Mouse (Mus musculus) G1E (cell line): ENCODE measurements around the gene Slc38a2. TPM values are rescaled to one million over a fixed set of nuclear protein-coding genes. Genes with fewer than 3 reads are reported as not detected.

Experiments used
- ATAC-seq: 2 replicates; pipeline ENCODE4 v1.8.0; 2016; ENCODE audit warnings: mild to moderate bottlenecking; ENCODE audit not compliant: insufficient number of reproducible peaks, poor library complexity, low FRiP score, severe bottlenecking; ENCODE audit errors: extremely low read depth
- DNase-seq: peaks from one replicate; pipeline ENCODE4 v3.0.0; 2012; ENCODE audit warnings: low spot score
- H3K27me3 ChIP-seq: 2 replicates; pipeline ENCODE4 v1.6.1; 2012; ENCODE audit warnings: mild to moderate bottlenecking, low read length, inconsistent platforms; ENCODE audit not compliant: insufficient read depth
- H3K36me3 ChIP-seq: replicated peaks from 2 replicates; pipeline ENCODE3; 2012; ENCODE audit warnings: mild to moderate bottlenecking, inconsistent platforms
- H3K4me1 ChIP-seq: 2 replicates; pipeline ENCODE4 v1.6.1; 2012; ENCODE audit warnings: low read depth, low read length, inconsistent platforms, mixed read lengths; ENCODE audit not compliant: insufficient read depth
- H3K4me3 ChIP-seq: 2 replicates; pipeline ENCODE4 v1.5.1; 2012; ENCODE audit warnings: low read depth, mild to moderate bottlenecking, inconsistent platforms, low read length, moderate library complexity, mixed read lengths
- H3K9me3 ChIP-seq: replicated peaks from 2 replicates; pipeline ENCODE4 v1.6.1; 2012; ENCODE audit warnings: inconsistent platforms
- CTCF ChIP-seq: IDR thresholded peaks from 2 replicates; pipeline ENCODE4 v1.5.1; 2012; ENCODE audit warnings: low read depth, low read length, inconsistent platforms, mixed read lengths
- GATA1 ChIP-seq: IDR thresholded peaks from 2 replicates; pipeline ENCODE4 v1.6.1; 2012; ENCODE audit warnings: borderline replicate concordance, low read length, inconsistent platforms, mixed read lengths
- GATA2 ChIP-seq: IDR thresholded peaks from 2 replicates; pipeline ENCODE4 v1.6.1; 2012; ENCODE audit warnings: low read depth, low read length, inconsistent platforms, borderline replicate concordance
- POLR2AphosphoS5 ChIP-seq: IDR thresholded peaks from 2 replicates; pipeline ENCODE4 v1.6.1; 2012; ENCODE audit warnings: low read depth, low read length, inconsistent platforms; ENCODE audit not compliant: insufficient replicate concordance
- TAL1 ChIP-seq: conservative IDR thresholded peaks from 2 replicates; pipeline ENCODE4 v1.6.1; 2012; ENCODE audit warnings: low read depth, low read length, inconsistent platforms, mixed read lengths
- polyA plus RNA-seq: library from polyadenylated mRNA; stranded (reverse); fragments of >175 nt; gene quantifications from 2 replicates; pipeline ENCODE4 v1.2.3, GENCODE M21; 2012
- total RNA-seq, 2 experiments: library from RNA; stranded (forward) in 1 of 2; stranded (reverse) in 1 of 2; fragments of 200-1000 nt in 1 of 2; fragments of >200 nt in 1 of 2; fragmentation: Nextera tagmentation in 1 of 2; gene quantifications; 2 replicates each; pipeline ENCODE4 v1.2.3; 2014 to 2017

Slc38a2 gene
- total and polyA plus RNA-seq, 3 experiments, result 24.1 to 146 (median 104) TPM

- Histone ChIP-seq H3K27me3 (no peaks in the 10 kb centered on the region), H3K4me3 (no peak overlapping the region), H3K4me1 (peaks cover 4% of the 10 kb centered on the region; the same call in 1 of the 2 replicates), H3K9me3 (no peaks in the 10 kb centered on the region), H3K36me3 (no peaks in the 10 kb centered on the region)
- DNase-seq, result no peak
- TF ChIP-seq TAL1 (no peak), CTCF (no peak), GATA1 (no peak), GATA2 (no peak), POLR2AphosphoS5 (no peak)
- ATAC-seq, result no peak
Measured at GRCm38 (mm10) chr15:96669721-96670120, 29.8 kb downstream of the Slc38a2 start.

GRCm38 (mm10) chr15:96666663-96667062 is 32.9 kb downstream of the Slc38a2 start:
- H3K27me3 ChIP-seq, result no peaks in the 10 kb centered on the region
- no peaks in the 10 kb centered on the region for H3K9me3 ChIP-seq
- ATAC-seq (peak; percentile 55), DNase-seq (peak; percentile 23)
- H3K4me1 ChIP-seq, result peaks cover 4% of the 10 kb centered on the region; the same call in 1 of the 2 replicates
- no peak overlapping the region for H3K4me3 ChIP-seq
- H3K36me3 ChIP-seq, result no peaks in the 10 kb centered on the region
- TF ChIP-seq GATA2, result no peak
- peak; percentile 63 for TF ChIP-seq CTCF

GRCm38 (mm10) chr15:96665889-96666288 is 33.6 kb downstream of the Slc38a2 start:
- DNase-seq, result peak; percentile 11
- H3K9me3 ChIP-seq, result no peaks in the 10 kb centered on the region
- H3K4me3 ChIP-seq, result no peak overlapping the region
- ATAC-seq, result peak; percentile 72
- no peaks in the 10 kb centered on the region for H3K27me3 ChIP-seq
- TF ChIP-seq GATA2, result no peak
- no peak for TF ChIP-seq TAL1
- TF ChIP-seq CTCF, result peak; percentile 63
- no peak for TF ChIP-seq POLR2AphosphoS5
- TF ChIP-seq GATA1, result no peak
- peaks cover 4% of the 10 kb centered on the region; the same call in 1 of the 2 replicates for H3K4me1 ChIP-seq
- no peaks in the 10 kb centered on the region for H3K36me3 ChIP-seq

GRCm38 (mm10) chr15:96660590-96661141 is 38.9 kb downstream of the Slc38a2 start:
- no peak for ATAC-seq
- Histone ChIP-seq H3K9me3 (peaks cover 11% of the 10 kb centered on the region), H3K4me3 (peak overlapping the region; percentile 20; the same call in 1 of the 2 replicates), H3K27me3 (no peaks in the 10 kb centered on the region), H3K36me3 (no peaks in the 10 kb centered on the region), H3K4me1 (no peaks in the 10 kb centered on the region)
- TF ChIP-seq POLR2AphosphoS5, result no peak
- TF ChIP-seq GATA1, result no peak
- no peak for TF ChIP-seq CTCF
- TF ChIP-seq GATA2, result no peak
- TF ChIP-seq TAL1, result no peak
- no peak for DNase-seq

GRCm38 (mm10) chr15:96658275-96658602 is 41.3 kb downstream of the Slc38a2 start:
- H3K36me3 ChIP-seq, result no peaks in the 10 kb centered on the region
- DNase-seq, result no peak
- TF ChIP-seq CTCF (no peak), GATA2 (no peak), POLR2AphosphoS5 (no peak)
- H3K4me3 ChIP-seq, result no peak overlapping the region
- ATAC-seq, result no peak
- H3K27me3 ChIP-seq, result no peaks in the 10 kb centered on the region
- H3K4me1 ChIP-seq, result no peaks in the 10 kb centered on the region
- peaks cover 15% of the 10 kb centered on the region for H3K9me3 ChIP-seq

GRCm38 (mm10) chr15:96657576-96658274 is 41.8 kb downstream of the Slc38a2 start:
- Histone ChIP-seq H3K9me3 (peaks cover 15% of the 10 kb centered on the region), H3K4me3 (no peak overlapping the region), H3K4me1 (no peaks in the 10 kb centered on the region), H3K27me3 (no peaks in the 10 kb centered on the region), H3K36me3 (no peaks in the 10 kb centered on the region)
- ATAC-seq (no peak), DNase-seq (no peak)
- TF ChIP-seq GATA1, result no peak
- TF ChIP-seq GATA2, result no peak
- TF ChIP-seq POLR2AphosphoS5, result no peak
- TF ChIP-seq CTCF, result no peak
- no peak for TF ChIP-seq TAL1
